Mouse (Mus musculus): Measurements from ENCODE around the gene 1700080E11Rik.

DNA sequence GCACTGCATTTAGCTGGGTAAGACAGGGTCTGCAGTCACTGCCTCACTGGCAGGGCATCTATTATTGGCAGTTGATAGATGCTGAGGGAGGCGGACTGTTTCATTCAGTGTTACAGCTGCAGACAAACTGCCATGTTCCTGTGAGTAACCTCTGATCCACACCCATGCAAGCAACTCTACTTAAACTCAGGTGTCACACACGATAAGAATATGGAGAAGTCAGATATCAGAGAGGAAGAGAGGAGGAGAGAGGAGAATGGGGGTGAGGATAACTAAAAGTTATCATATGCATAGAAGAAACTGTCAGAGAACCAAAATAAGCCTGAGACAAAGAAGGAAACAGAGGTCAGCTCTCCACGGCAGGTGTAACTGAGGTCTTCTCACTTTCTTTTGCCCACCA lies 37.5 kb upstream of the 1700080E11Rik start:
- TF ChIP-seq EP300 (IDR thresholded peaks at IDR 0.05; ENCODE audit: insufficient read depth, low read depth, low read length) (no peak), CTCF (IDR thresholded peaks at IDR 0.05; ENCODE audit: low read depth, low read length) (no peak), POLR2A (IDR thresholded peaks at IDR 0.05; ENCODE audit: insufficient read depth, low read length) (no peak)
